ENCODE assay signal across 17 mouse cellular contexts in the genomic region with DNA sequence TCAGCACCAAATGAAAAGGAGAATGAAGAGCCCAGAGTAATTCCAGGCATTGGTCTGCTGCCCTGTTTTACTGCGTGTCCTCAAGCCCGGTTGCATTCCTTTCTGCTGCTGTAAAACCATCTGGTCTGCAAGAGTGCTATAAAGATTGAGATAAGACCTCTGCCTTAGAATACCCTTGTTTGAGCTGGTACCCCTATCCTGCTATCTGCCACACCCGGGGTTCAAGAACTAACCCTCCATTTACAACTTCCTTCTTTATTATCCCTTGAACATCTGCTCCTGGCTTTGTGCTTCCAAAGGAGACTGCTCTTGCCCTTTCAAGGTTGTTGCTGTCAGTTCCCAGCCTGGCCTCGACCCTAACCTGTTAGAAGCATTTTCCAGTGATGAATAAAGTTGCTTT. TPM values are rescaled to one million over a fixed set of nuclear protein-coding genes. Genes with fewer than 3 reads are reported as not detected.
DNase-seq lines count a peak whose midpoint lies in the region; ATAC-seq and TF ChIP-seq lines count a peak whose summit lies in the region.
"Had no signal": no experiment of that assay in that cellular context is flagged by ENCODE, and none has a peak within 500 bp of the region (broad histone marks: within the 10 kb centered on the region; RNA-seq: fewer than 3 reads in every experiment).

No protein-coding gene starts in this region.

- H3K4me3 ChIP-seq in embryonic facial prominence, embryonic 12.5 days = no peak overlapping the region
- H3K4me3 ChIP-seq in embryonic facial prominence, embryonic 10.5 days = no peak overlapping the region
- H3K4me3 ChIP-seq in intestine, embryonic 14.5 days (ENCODE audit: low read depth, low read length) = no peak overlapping the region
- no peak overlapping the region for H3K4me3 ChIP-seq in limb, embryonic 10.5 days
- no peak overlapping the region for H3K4me3 ChIP-seq in small intestine, adult 2 months (ENCODE audit: low read depth, low read length)
- H3K4me3 ChIP-seq: forebrain, embryonic 15.5 days; heart, embryonic 12.5 days; hindbrain, embryonic 13.5 days had no signal

- no peak for DNase-seq in embryonic facial prominence, embryonic 10.5 days (ENCODE audit: low spot score)
- no peak for DNase-seq in intestine, embryonic 14.5 days (ENCODE audit: low spot score)
- no peak for DNase-seq in limb, embryonic 10.5 days (ENCODE audit: low spot score)
- no peak for DNase-seq in left cerebral cortex, adult 18-20 months (ENCODE audit: low spot score in 2 of 2)
- DNase-seq in gastrocnemius, postnatal 36 days = no peak
- DNase-seq: adrenal gland, postnatal 10 days; B cell, adult 2 months; cerebellum, adult 11-12 months; cerebellum, adult 9-11 months had no signal

- no peak for ATAC-seq in embryonic facial prominence, embryonic 12.5 days (ENCODE audit: insufficient number of reproducible peaks, insufficient read depth, low FRiP score, low TSS enrichment)
- peak; percentile 83 for ATAC-seq in intestine, embryonic 14.5 days (replicated peaks; ENCODE audit: low FRiP score, low TSS enrichment, low read depth)
- ATAC-seq: CD4-positive, CD25-positive, alpha-beta regulatory T cell, adult 4 months; forebrain, embryonic 15.5 days; hindbrain, postnatal 0 days had no signal

- H3K9ac ChIP-seq in embryonic facial prominence, embryonic 12.5 days = no peak overlapping the region
- H3K9ac ChIP-seq in intestine, embryonic 14.5 days (ENCODE audit: low read length) = no peak overlapping the region
- H3K9ac ChIP-seq: forebrain, embryonic 15.5 days; heart, embryonic 12.5 days; hindbrain, embryonic 13.5 days had no signal

- no peak overlapping the region for H3K4me2 ChIP-seq in embryonic facial prominence, embryonic 12.5 days (replicated peaks)
- no peak overlapping the region for H3K4me2 ChIP-seq in intestine, embryonic 14.5 days (ENCODE audit: low read length)
- H3K4me2 ChIP-seq: forebrain, embryonic 15.5 days; heart, embryonic 12.5 days; hindbrain, embryonic 13.5 days had no signal

- no peaks in the 10 kb centered on the region for H3K27me3 ChIP-seq in embryonic facial prominence, embryonic 12.5 days
- no peaks in the 10 kb centered on the region for H3K27me3 ChIP-seq in embryonic facial prominence, embryonic 10.5 days (replicated peaks; ENCODE audit: low read depth, poor library complexity, severe bottlenecking)
- H3K27me3 ChIP-seq in intestine, embryonic 14.5 days (replicated peaks; ENCODE audit: control insufficient read depth, insufficient read depth, low read length) = no peaks in the 10 kb centered on the region
- no peaks in the 10 kb centered on the region for H3K27me3 ChIP-seq in limb, embryonic 10.5 days (ENCODE audit: low read depth, poor library complexity, severe bottlenecking)
- H3K27me3 ChIP-seq in small intestine, adult 2 months (ENCODE audit: control insufficient read depth, insufficient read depth, low read length) = no peaks in the 10 kb centered on the region
- H3K27me3 ChIP-seq: forebrain, embryonic 15.5 days; heart, embryonic 12.5 days; hindbrain, embryonic 13.5 days had no signal

- no peak for TF ChIP-seq CTCF in small intestine, adult 2 months (IDR thresholded peaks at IDR 0.05; ENCODE audit: extremely low read depth, insufficient read length, insufficient replicate concordance, low read depth, low read length)

- 76% methylated on average over 4 of the region's 4 CpGs for WGBS in embryonic facial prominence, embryonic 12.5 days
- WGBS in embryonic facial prominence, embryonic 10.5 days = 67% methylated on average over 4 of the region's 4 CpGs
- 22% methylated on average over 4 of the region's 4 CpGs for WGBS in intestine, embryonic 14.5 days
- WGBS in limb, embryonic 10.5 days = 21% methylated on average over 4 of the region's 4 CpGs
- 11% methylated on average over 4 of the region's 4 CpGs for WGBS in small intestine, adult 2 months

- H3K4me1 ChIP-seq in embryonic facial prominence, embryonic 12.5 days = no peaks in the 10 kb centered on the region
- no peaks in the 10 kb centered on the region for H3K4me1 ChIP-seq in embryonic facial prominence, embryonic 10.5 days
- H3K4me1 ChIP-seq in intestine, embryonic 14.5 days (replicated peaks; ENCODE audit: control insufficient read depth, insufficient read depth, low read length) = no peaks in the 10 kb centered on the region
- peaks cover 14% of the 10 kb centered on the region for H3K4me1 ChIP-seq in limb, embryonic 10.5 days
- H3K4me1 ChIP-seq in small intestine, adult 2 months (ENCODE audit: control insufficient read depth, insufficient read depth, insufficient read length, low read length) = peaks cover 8% of the 10 kb centered on the region; the same call in 1 of the 2 replicates
- H3K4me1 ChIP-seq: forebrain, embryonic 15.5 days; heart, embryonic 12.5 days; hindbrain, embryonic 13.5 days had no signal

- intact Hi-C loops in gastrocnemius, postnatal 36 days (cut with DNase I) = no loop called here

- 0 out of 2 replicates have a peak overlapping the region, but pooled peaks have one; percentile 17 for H3K27ac ChIP-seq in embryonic facial prominence, embryonic 12.5 days
- no peak overlapping the region for H3K27ac ChIP-seq in embryonic facial prominence, embryonic 10.5 days (replicated peaks)
- H3K27ac ChIP-seq in intestine, embryonic 14.5 days (ENCODE audit: low read depth) = no peak overlapping the region
- H3K27ac ChIP-seq in limb, embryonic 10.5 days = 0 out of 2 replicates have a peak overlapping the region, but pooled peaks have one; percentile 58
- peak overlapping the region; percentile 60 for H3K27ac ChIP-seq in small intestine, adult 2 months (ENCODE audit: insufficient read depth, low read depth, low read length)
- H3K27ac ChIP-seq: forebrain, embryonic 15.5 days; hindbrain, embryonic 13.5 days; hindbrain, postnatal 0 days had no signal

- TF ChIP-seq POLR2A in small intestine, adult 2 months (IDR thresholded peaks at IDR 0.05; ENCODE audit: low read depth, low read length) = no peak

- no peaks in the 10 kb centered on the region for H3K9me3 ChIP-seq in embryonic facial prominence, embryonic 12.5 days
- H3K9me3 ChIP-seq in embryonic facial prominence, embryonic 10.5 days = no peaks in the 10 kb centered on the region
- H3K9me3 ChIP-seq in intestine, embryonic 14.5 days (ENCODE audit: control insufficient read depth, low read length) = no peaks in the 10 kb centered on the region
- no peaks in the 10 kb centered on the region for H3K9me3 ChIP-seq in limb, embryonic 10.5 days (replicated peaks)
- H3K9me3 ChIP-seq: forebrain, embryonic 15.5 days; G1E; heart, embryonic 12.5 days; hindbrain, embryonic 13.5 days had no signal

- no peaks in the 10 kb centered on the region for H3K36me3 ChIP-seq in embryonic facial prominence, embryonic 12.5 days
- H3K36me3 ChIP-seq in embryonic facial prominence, embryonic 10.5 days (replicated peaks) = no peaks in the 10 kb centered on the region
- no peaks in the 10 kb centered on the region for H3K36me3 ChIP-seq in intestine, embryonic 14.5 days (ENCODE audit: control insufficient read depth, insufficient read depth, low read length)
- no peaks in the 10 kb centered on the region for H3K36me3 ChIP-seq in limb, embryonic 10.5 days
- H3K36me3 ChIP-seq in small intestine, adult 2 months (ENCODE audit: control insufficient read depth, insufficient read depth, low read length) = no peaks in the 10 kb centered on the region
- H3K36me3 ChIP-seq: forebrain, embryonic 15.5 days; G1E; heart, embryonic 12.5 days; hindbrain, embryonic 13.5 days had no signal

RNA-seq across cellular contexts. Expression of a gene that starts 6.5 kb away (rescaled TPM):
- 21.9 and 23.1 TPM in 2 replicates for polyA plus RNA-seq in embryonic facial prominence, embryonic 12.5 days (2016; fragmentation: Nextera tagmentation; extraction: Ambion mirVana)
- polyA plus RNA-seq in embryonic facial prominence, embryonic 10.5 days (2016; fragmentation: Nextera tagmentation; extraction: Ambion mirVana) = 15.8 and 17.0 TPM in 2 replicates
- 42.0 and 46.4 TPM in 2 replicates for polyA plus RNA-seq in intestine, embryonic 14.5 days (2014; fragmentation: Nextera tagmentation; extraction: Ambion mirVana)
- polyA plus RNA-seq in limb, embryonic 10.5 days (2016; fragmentation: Nextera tagmentation; extraction: Ambion mirVana) = 12.2 and 14.2 TPM in 2 replicates
- polyA plus RNA-seq in small intestine, adult 2 months (2012; rRNA removed) = 2.3 and 3.2 TPM in 2 replicates
- total RNA-seq in left cerebral cortex, adult 18-20 months (2021) = 10 to 100 TPM; 21.0 to 24.3 TPM
- total RNA-seq in gastrocnemius, postnatal 36 days (2021) = 1 to 10 TPM; 8.7 to 9.6 TPM

RNA-seq across cellular contexts. Expression of a gene that starts 41.1 kb away (rescaled TPM):
- polyA plus RNA-seq in embryonic facial prominence, embryonic 12.5 days (2016; fragmentation: Nextera tagmentation; extraction: Ambion mirVana) = 94.7 and 94.9 TPM in 2 replicates
- polyA plus RNA-seq in embryonic facial prominence, embryonic 10.5 days (2016; fragmentation: Nextera tagmentation; extraction: Ambion mirVana) = 69.3 and 74.1 TPM in 2 replicates
- polyA plus RNA-seq in intestine, embryonic 14.5 days (2014; fragmentation: Nextera tagmentation; extraction: Ambion mirVana) = 86.0 and 86.4 TPM in 2 replicates
- polyA plus RNA-seq in limb, embryonic 10.5 days (2016; fragmentation: Nextera tagmentation; extraction: Ambion mirVana) = 72.2 and 72.9 TPM in 2 replicates
- polyA plus RNA-seq in small intestine, adult 2 months (2012; rRNA removed) = 1.1 and 2.0 TPM in 2 replicates
- 10 to 100 TPM; 73.0 to 75.3 TPM for total RNA-seq in left cerebral cortex, adult 18-20 months (2021)
- 10 to 100 TPM; 43.0 to 43.9 TPM for total RNA-seq in gastrocnemius, postnatal 36 days (2021)

Comparison
In these comparisons a context has a peak if more than half of its experiments do, and no peak if none do; other contexts are left out.
1. H3K27ac ChIP-seq: peak in embryonic facial prominence, embryonic 12.5 days (single experiment), limb, embryonic 10.5 days (single experiment) and small intestine, adult 2 months (single experiment); none in embryonic facial prominence, embryonic 10.5 days (single experiment) and intestine, embryonic 14.5 days (single experiment).
2. RNA of a gene that starts 41.1 kb away (polyA plus RNA-seq): 94.7 to 94.9 TPM in embryonic facial prominence, embryonic 12.5 days, 86.0 to 86.4 TPM in intestine, embryonic 14.5 days, 69.3 to 74.1 TPM in embryonic facial prominence, embryonic 10.5 days and 72.2 to 72.9 TPM in limb, embryonic 10.5 days; 1.1 to 2.0 TPM in small intestine, adult 2 months; every median in the first group is over 10 times any median in the second.